Mouse (Mus musculus) lung, postnatal 0 days (tissue): Measurements from ENCODE around the gene Natd1. TPM values are rescaled to one million over a fixed set of nuclear protein-coding genes. Genes with fewer than 3 reads are reported as not detected.

Source experiments
- ATAC-seq: fragments of 200-750 bp; cut with Nextera tagmentation; 2 replicates; pipeline ENCODE4 v1.8.0; 2017; ENCODE audit warnings: moderate library complexity
- DNase-seq: peaks from one replicate; pipeline ENCODE4 v3.0.0-alpha.2; 2016; ENCODE audit warnings: low spot score
- H3K27ac ChIP-seq: fragments of 300-500 bp; sonication (generic); 2 replicates; pipeline ENCODE4 v1.5.1; 2014; ENCODE audit warnings: antibody characterized with exemption, mild to moderate bottlenecking, low read length, mixed read lengths
- H3K27me3 ChIP-seq: fragments of 300-500 bp; sonication (generic); replicated peaks from 2 replicates; pipeline ENCODE4 v1.6.1; 2014; ENCODE audit warnings: low read length, mixed read lengths; ENCODE audit not compliant: insufficient read depth
- H3K36me3 ChIP-seq: fragments of 300-500 bp; sonication (generic); 2 replicates; pipeline ENCODE4 v1.6.1; 2014; ENCODE audit warnings: low read length, mixed read lengths; ENCODE audit not compliant: insufficient read depth
- H3K4me1 ChIP-seq: fragments of 300-500 bp; sonication (generic); 2 replicates; pipeline ENCODE4 v1.6.1; 2014; ENCODE audit warnings: antibody characterized with exemption, low read depth, low read length, mixed read lengths; ENCODE audit not compliant: insufficient read depth
- H3K4me2 ChIP-seq: fragments of 300-500 bp; sonication (generic); replicated peaks from 2 replicates; pipeline ENCODE4 v1.6.1; 2014; ENCODE audit warnings: low read depth, mild to moderate bottlenecking, low read length, moderate library complexity, mixed read lengths
- H3K4me3 ChIP-seq: fragments of 300-500 bp; sonication (generic); 2 replicates; pipeline ENCODE4 v1.5.1; 2014; ENCODE audit warnings: low read depth, low read length
- H3K9ac ChIP-seq: fragments of 300-500 bp; sonication (generic); replicated peaks from 2 replicates; pipeline ENCODE4 v1.6.1; 2014; ENCODE audit warnings: low read depth, mild to moderate bottlenecking
- H3K9me3 ChIP-seq: fragments of 300-500 bp; sonication (generic); 2 replicates; pipeline ENCODE4 v1.6.1; 2016; ENCODE audit warnings: low read length, mixed read lengths
- CTCF ChIP-seq: IDR thresholded peaks from 2 replicates; pipeline ENCODE4 v1.5.1; 2016; ENCODE audit warnings: antibody characterized with exemption, mild to moderate bottlenecking
- EP300 ChIP-seq: IDR thresholded peaks from 2 replicates; pipeline ENCODE4 v1.6.1; 2016; ENCODE audit warnings: antibody characterized with exemption, mild to moderate bottlenecking, control low read depth
- WGBS: fragments of 180-500 bp; shearing (Covaris S2); extraction: QIAGEN DNeasy Blood & Tissue Kit; methylation state at CpG from one replicate; pipeline ENCODE4 v1.1.7; 2014; 5-methylcytosine and 5-hydroxymethylcytosine counted together
- polyA plus RNA-seq: library from polyadenylated mRNA; unstranded; fragments of >200 nt; fragmentation: Nextera tagmentation; extraction: Ambion mirVana; gene quantifications from 2 replicates; pipeline ENCODE4 v1.2.1, GENCODE M21; 2015

Gene Natd1
- polyA plus RNA-seq, 1 experiment from 2014 or later: 17.0 TPM

- no peak for TF ChIP-seq CTCF
- TF ChIP-seq EP300: no peak
- H3K4me2 ChIP-seq: no peak overlapping the region
- no peak overlapping the region for H3K9ac ChIP-seq
- no peaks in the 10 kb centered on the region for H3K9me3 ChIP-seq
- H3K4me3 ChIP-seq: no peak overlapping the region
- peaks cover 6% of the 10 kb centered on the region; the same call in 1 of the 2 replicates for H3K36me3 ChIP-seq
- no peaks in the 10 kb centered on the region for H3K27me3 ChIP-seq
- 59% methylated on average over 3 of the region's 3 CpGs for WGBS
- H3K27ac ChIP-seq: no peak overlapping the region
- no peaks in the 10 kb centered on the region for H3K4me1 ChIP-seq
- DNase-seq (no peak), ATAC-seq (no peak)
These were observed 58.0 kb downstream of the Natd1 start for GRCm38 (mm10) chr11:60856587-60856986.

Other genes starting within 250 kb of the Natd1 start
- 22.7 and 22.9 TPM in 2 replicates for gene Llgl1, start 215.0 kb downstream of the Natd1 start, polyA plus RNA-seq
- 72.4 and 77.3 TPM in 2 replicates for gene Flii, start 187.5 kb downstream of the Natd1 start, polyA plus RNA-seq
- 14.5 and 15.2 TPM in 2 replicates for gene Mief2, start 186.4 kb downstream of the Natd1 start, polyA plus RNA-seq
- gene Top3a, start 137.4 kb downstream of the Natd1 start, polyA plus RNA-seq: 6.1 and 6.7 TPM in 2 replicates
- gene Smcr8, start 137.2 kb downstream of the Natd1 start, polyA plus RNA-seq: 2.5 and 3.0 TPM in 2 replicates
- 14.4 and 18.4 TPM in 2 replicates for gene Shmt1, start 103.0 kb downstream of the Natd1 start, polyA plus RNA-seq
- gene Dhrs7b, start 84.1 kb downstream of the Natd1 start, polyA plus RNA-seq: 24.2 and 28.7 TPM in 2 replicates
- 45.3 and 48.4 TPM in 2 replicates for gene Tmem11, start 35.5 kb downstream of the Natd1 start, polyA plus RNA-seq
- gene Map2k3, start 17.3 kb upstream of the Natd1 start, polyA plus RNA-seq: 97.1 and 106 TPM in 2 replicates
- gene Kcnj12, start 107.8 kb upstream of the Natd1 start, polyA plus RNA-seq: 0.33 and 0.61 TPM in 2 replicates
- 8.5 and 10.8 TPM in 2 replicates for gene Tnfrsf13b, start 212.0 kb upstream of the Natd1 start, polyA plus RNA-seq